Mouse (Mus musculus): ENCODE measurements around the gene Stx8. TPM values are rescaled to one million over a fixed set of nuclear protein-coding genes. Genes with fewer than 3 reads are reported as not detected.

Stx8 gene
- polyA plus RNA-seq, 1 experiment from 2014 or later, result 62.5 TPM

DNA sequence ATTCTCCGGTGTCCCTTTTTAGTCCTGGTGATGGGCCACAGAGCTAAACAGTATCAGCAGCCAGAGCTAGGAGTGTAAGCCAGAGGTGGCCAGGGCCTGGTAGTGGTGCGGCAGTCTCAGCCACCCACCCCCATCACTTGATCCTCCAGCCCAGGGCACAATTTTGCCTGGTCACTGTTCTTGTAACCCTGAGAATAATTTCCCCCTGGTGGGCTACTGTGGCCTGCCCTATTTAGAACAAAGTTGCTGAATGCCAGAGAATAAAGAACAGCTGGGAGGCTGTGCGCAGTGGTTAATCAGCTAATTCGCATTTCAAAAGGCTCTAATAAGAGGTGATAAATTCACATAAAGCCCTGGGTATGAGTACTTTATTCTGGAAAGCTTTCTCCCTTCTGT, 180.5 kb downstream of the Stx8 start:
- Histone ChIP-seq H3K4me2 (ENCODE audit: low read length) (no peak overlapping the region), H3K4me3 (ENCODE audit: control insufficient read depth in 1 of 2, insufficient read depth in 1 of 2, low read depth in 1 of 2, low read length in 2 of 2) (no peak overlapping the region), H3K27ac (replicated peaks in 1 of 2; ENCODE audit: control insufficient read depth in 1 of 2, insufficient read depth in 1 of 2, low read depth in 2 of 2, low read length in 2 of 2) (no peak overlapping the region), H3K36me3 (ENCODE audit: control insufficient read depth, insufficient read depth, low read length) (no peaks in the 10 kb centered on the region), H3K4me1 (ENCODE audit: control insufficient read depth in 2 of 2, insufficient read depth in 2 of 2, low read length in 2 of 2) (peaks cover 15 to 18% of the 10 kb centered on the region in 2 experiments; a peak in 3 of 4 replicates), H3K9ac (ENCODE audit: low read length) (no peak overlapping the region), H3K27me3 (ENCODE audit: control insufficient read depth, insufficient read depth, low read length) (no peaks in the 10 kb centered on the region), H3K9me3 (ENCODE audit: control insufficient read depth, low read length) (no peaks in the 10 kb centered on the region)
- WGBS, result 76% methylated on average over 4 of the region's 4 CpGs
- no peak for ATAC-seq (ENCODE audit: insufficient number of reproducible peaks, insufficient read depth, low FRiP score, low read depth)

- Histone ChIP-seq H3K9me3 (ENCODE audit: control insufficient read depth, low read length) (no peaks in the 10 kb centered on the region), H3K4me1 (ENCODE audit: control insufficient read depth in 2 of 2, insufficient read depth in 2 of 2, low read length in 2 of 2) (peaks cover 4 to 8% of the 10 kb centered on the region in 2 experiments; a peak in 3 of 4 replicates), H3K4me2 (ENCODE audit: low read length) (no peak overlapping the region), H3K27ac (replicated peaks in 1 of 2; ENCODE audit: control insufficient read depth in 1 of 2, insufficient read depth in 1 of 2, low read depth in 2 of 2, low read length in 2 of 2) (no peak overlapping the region), H3K36me3 (ENCODE audit: control insufficient read depth, insufficient read depth, low read length) (no peaks in the 10 kb centered on the region), H3K4me3 (ENCODE audit: control insufficient read depth in 1 of 2, insufficient read depth in 1 of 2, low read depth in 1 of 2, low read length in 2 of 2) (no peak overlapping the region), H3K27me3 (ENCODE audit: control insufficient read depth, insufficient read depth, low read length) (no peaks in the 10 kb centered on the region), H3K9ac (ENCODE audit: low read length) (no peak overlapping the region)
- 67% methylated on average over 2 of the region's 2 CpGs for WGBS
- no peak for ATAC-seq (ENCODE audit: insufficient number of reproducible peaks, insufficient read depth, low FRiP score, low read depth)
Observed at GRCm38 (mm10) chr11:68150938-68151337, 184.9 kb downstream of the Stx8 start.

DNA sequence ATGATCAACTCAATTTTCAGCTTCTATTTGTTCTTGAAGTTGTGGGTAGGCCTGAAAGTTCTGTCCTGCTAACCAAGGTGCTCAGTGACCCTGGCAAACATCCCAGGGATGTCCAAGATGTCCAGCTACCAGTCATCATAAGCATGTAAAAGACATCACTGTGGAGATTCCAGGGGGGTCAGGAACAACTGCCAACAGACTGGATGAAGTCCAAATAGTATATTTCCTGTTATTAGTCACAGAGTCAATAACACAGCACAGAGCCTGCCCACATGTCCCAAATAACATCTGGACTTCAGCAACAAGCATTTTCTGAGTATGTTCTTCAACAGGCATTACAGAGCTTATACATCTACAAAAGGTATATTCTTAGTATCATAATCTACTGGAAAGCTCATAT, 189.8 kb downstream of the Stx8 start:
- no peak overlapping the region for H3K27ac ChIP-seq (replicated peaks in 1 of 2; ENCODE audit: control insufficient read depth in 1 of 2, insufficient read depth in 1 of 2, low read depth in 2 of 2, low read length in 2 of 2)
- no peak overlapping the region for H3K4me2 ChIP-seq (ENCODE audit: low read length)
- no peak overlapping the region for H3K9ac ChIP-seq (ENCODE audit: low read length)
- no peaks in the 10 kb centered on the region for H3K36me3 ChIP-seq (ENCODE audit: control insufficient read depth, insufficient read depth, low read length)
- no peaks in the 10 kb centered on the region for H3K9me3 ChIP-seq (ENCODE audit: control insufficient read depth, low read length)
- ATAC-seq (ENCODE audit: insufficient number of reproducible peaks, insufficient read depth, low FRiP score, low read depth), result no peak
- H3K4me3 ChIP-seq (ENCODE audit: control insufficient read depth in 1 of 2, insufficient read depth in 1 of 2, low read depth in 1 of 2, low read length in 2 of 2), result no peak overlapping the region
- H3K27me3 ChIP-seq (ENCODE audit: control insufficient read depth, insufficient read depth, low read length), result no peaks in the 10 kb centered on the region
- peaks cover 0 to 5% of the 10 kb centered on the region in 2 experiments; a peak in 2 of 4 replicates for H3K4me1 ChIP-seq (ENCODE audit: control insufficient read depth in 2 of 2, insufficient read depth in 2 of 2, low read length in 2 of 2)

DNA sequence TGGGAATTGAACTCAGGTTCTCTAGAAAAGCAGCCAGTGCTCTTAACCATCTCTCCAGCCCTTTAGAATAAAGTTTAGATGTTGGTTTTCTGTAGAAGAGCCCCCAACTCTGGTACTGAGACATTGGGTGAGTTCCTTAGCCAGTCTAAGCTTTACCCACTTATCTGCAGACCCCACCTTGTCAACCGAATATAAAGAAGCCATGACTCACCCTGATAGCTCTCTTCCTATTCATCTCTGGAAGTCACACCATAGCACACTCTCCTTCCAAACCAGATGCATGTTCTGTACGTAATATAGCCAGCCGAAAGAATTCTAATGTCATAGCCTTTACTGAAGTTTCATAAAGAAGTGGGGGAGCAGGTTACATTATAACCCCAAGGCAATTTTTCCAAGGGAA, 192.2 kb downstream of the Stx8 start:
- H3K9me3 ChIP-seq (ENCODE audit: control insufficient read depth, low read length), result no peaks in the 10 kb centered on the region
- H3K27ac ChIP-seq (replicated peaks in 1 of 2; ENCODE audit: control insufficient read depth in 1 of 2, insufficient read depth in 1 of 2, low read depth in 2 of 2, low read length in 2 of 2), result no peak overlapping the region
- no peaks in the 10 kb centered on the region for H3K36me3 ChIP-seq (ENCODE audit: control insufficient read depth, insufficient read depth, low read length)
- ATAC-seq (ENCODE audit: insufficient number of reproducible peaks, insufficient read depth, low FRiP score, low read depth), result no peak
- no peaks in the 10 kb centered on the region for H3K4me1 ChIP-seq (ENCODE audit: control insufficient read depth in 2 of 2, insufficient read depth in 2 of 2, low read length in 2 of 2)
- H3K4me3 ChIP-seq (ENCODE audit: control insufficient read depth in 1 of 2, insufficient read depth in 1 of 2, low read depth in 1 of 2, low read length in 2 of 2), result no peak overlapping the region
- no peak overlapping the region for H3K9ac ChIP-seq (ENCODE audit: low read length)
- no peaks in the 10 kb centered on the region for H3K27me3 ChIP-seq (ENCODE audit: control insufficient read depth, insufficient read depth, low read length)
- no peak overlapping the region for H3K4me2 ChIP-seq (ENCODE audit: low read length)
- 71% methylated on average over 3 of the region's 3 CpGs for WGBS

- no peak for ATAC-seq (ENCODE audit: insufficient number of reproducible peaks, insufficient read depth, low FRiP score, low read depth)
- no peaks in the 10 kb centered on the region for H3K27me3 ChIP-seq (ENCODE audit: control insufficient read depth, insufficient read depth, low read length)
- no peak overlapping the region for H3K9ac ChIP-seq (ENCODE audit: low read length)
- H3K4me1 ChIP-seq (ENCODE audit: control insufficient read depth in 2 of 2, insufficient read depth in 2 of 2, low read length in 2 of 2), result no peaks in the 10 kb centered on the region
- H3K36me3 ChIP-seq (ENCODE audit: control insufficient read depth, insufficient read depth, low read length), result no peaks in the 10 kb centered on the region
- H3K27ac ChIP-seq (replicated peaks in 1 of 2; ENCODE audit: control insufficient read depth in 1 of 2, insufficient read depth in 1 of 2, low read depth in 2 of 2, low read length in 2 of 2), result no peak overlapping the region
- WGBS, result 79% methylated on average over 4 of the region's 4 CpGs
- H3K9me3 ChIP-seq (ENCODE audit: control insufficient read depth, low read length), result no peaks in the 10 kb centered on the region
- H3K4me2 ChIP-seq (ENCODE audit: low read length), result no peak overlapping the region
- no peak overlapping the region for H3K4me3 ChIP-seq (ENCODE audit: control insufficient read depth in 1 of 2, insufficient read depth in 1 of 2, low read depth in 1 of 2, low read length in 2 of 2)
Observed at GRCm38 (mm10) chr11:68159867-68160266, 193.9 kb downstream of the Stx8 start.

- Histone ChIP-seq H3K9me3 (ENCODE audit: control insufficient read depth, low read length) (no peaks in the 10 kb centered on the region), H3K27me3 (ENCODE audit: control insufficient read depth, insufficient read depth, low read length) (no peaks in the 10 kb centered on the region), H3K36me3 (ENCODE audit: control insufficient read depth, insufficient read depth, low read length) (no peaks in the 10 kb centered on the region), H3K4me1 (ENCODE audit: control insufficient read depth in 2 of 2, insufficient read depth in 2 of 2, low read length in 2 of 2) (no peaks in the 10 kb centered on the region), H3K4me3 (ENCODE audit: control insufficient read depth in 1 of 2, insufficient read depth in 1 of 2, low read depth in 1 of 2, low read length in 2 of 2) (no peak overlapping the region), H3K9ac (ENCODE audit: low read length) (no peak overlapping the region), H3K4me2 (ENCODE audit: low read length) (no peak overlapping the region), H3K27ac (replicated peaks in 1 of 2; ENCODE audit: control insufficient read depth in 1 of 2, insufficient read depth in 1 of 2, low read depth in 2 of 2, low read length in 2 of 2) (no peak overlapping the region)
- 90% methylated on average over 5 of the region's 5 CpGs for WGBS
- no peak for ATAC-seq (ENCODE audit: insufficient number of reproducible peaks, insufficient read depth, low FRiP score, low read depth)
Observed at GRCm38 (mm10) chr11:68164408-68164807, 198.4 kb downstream of the Stx8 start.

- Histone ChIP-seq H3K27me3 (ENCODE audit: control insufficient read depth, insufficient read depth, low read length) (no peaks in the 10 kb centered on the region), H3K4me3 (ENCODE audit: control insufficient read depth in 1 of 2, insufficient read depth in 1 of 2, low read depth in 1 of 2, low read length in 2 of 2) (no peak overlapping the region), H3K36me3 (ENCODE audit: control insufficient read depth, insufficient read depth, low read length) (no peaks in the 10 kb centered on the region), H3K9me3 (ENCODE audit: control insufficient read depth, low read length) (no peaks in the 10 kb centered on the region), H3K27ac (replicated peaks in 1 of 2; ENCODE audit: control insufficient read depth in 1 of 2, insufficient read depth in 1 of 2, low read depth in 2 of 2, low read length in 2 of 2) (no peak overlapping the region), H3K9ac (ENCODE audit: low read length) (no peak overlapping the region), H3K4me1 (ENCODE audit: control insufficient read depth in 2 of 2, insufficient read depth in 2 of 2, low read length in 2 of 2) (peaks cover 7 to 15% of the 10 kb centered on the region in 2 experiments), H3K4me2 (ENCODE audit: low read length) (no peak overlapping the region)
- 92% methylated on average over 4 of the region's 4 CpGs for WGBS
- no peak for ATAC-seq (ENCODE audit: insufficient number of reproducible peaks, insufficient read depth, low FRiP score, low read depth)
Observed at GRCm38 (mm10) chr11:68168427-68168826, 202.4 kb downstream of the Stx8 start.

DNA sequence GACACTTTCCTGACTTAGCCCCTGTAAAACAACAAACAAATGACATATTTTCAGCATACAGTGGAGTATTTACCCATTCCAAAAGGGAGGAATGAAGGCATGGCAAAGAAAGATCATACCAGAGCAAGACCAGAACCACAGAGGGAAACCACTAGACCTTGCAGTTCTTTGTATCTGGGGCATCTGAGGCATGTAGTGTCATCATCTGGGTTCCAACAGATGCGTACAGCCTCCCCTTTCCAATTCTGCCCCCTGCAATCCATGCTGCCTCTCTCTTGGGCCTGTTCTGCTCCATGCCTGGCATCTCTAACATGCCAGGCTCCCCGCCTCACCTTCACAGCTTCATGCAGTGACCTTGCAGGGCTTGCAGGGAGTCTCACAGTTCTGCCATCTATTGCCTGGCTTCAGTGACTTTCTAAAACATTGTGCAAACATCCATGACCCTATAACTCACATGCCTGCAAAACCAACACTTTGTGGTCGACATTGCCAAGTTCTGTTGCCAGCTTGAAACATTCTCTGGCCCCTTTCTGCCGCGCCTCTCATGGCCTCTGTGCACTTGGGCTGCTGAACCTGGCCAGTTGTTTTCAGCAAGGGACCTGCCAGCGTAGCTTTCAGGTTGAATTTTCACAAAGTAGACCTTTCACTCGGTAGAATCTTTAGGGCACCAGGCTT, 206.1 kb downstream of the Stx8 start:
- no peak for ATAC-seq (ENCODE audit: insufficient number of reproducible peaks, insufficient read depth, low FRiP score, low read depth)
- H3K36me3 ChIP-seq (ENCODE audit: control insufficient read depth, insufficient read depth, low read length), result no peaks in the 10 kb centered on the region
- H3K27me3 ChIP-seq (ENCODE audit: control insufficient read depth, insufficient read depth, low read length), result no peaks in the 10 kb centered on the region
- no peak overlapping the region for H3K4me2 ChIP-seq (ENCODE audit: low read length)
- H3K27ac ChIP-seq (replicated peaks in 1 of 2; ENCODE audit: control insufficient read depth in 1 of 2, insufficient read depth in 1 of 2, low read depth in 2 of 2, low read length in 2 of 2), result 0 out of 4 replicates have a peak overlapping the region, but pooled peaks of 1 of the 2 experiments have one; percentile 7
- no peak overlapping the region for H3K4me3 ChIP-seq (ENCODE audit: control insufficient read depth in 1 of 2, insufficient read depth in 1 of 2, low read depth in 1 of 2, low read length in 2 of 2)
- 84% methylated on average over 7 of the region's 7 CpGs for WGBS
- no peak overlapping the region for H3K9ac ChIP-seq (ENCODE audit: low read length)
- H3K4me1 ChIP-seq (ENCODE audit: control insufficient read depth in 2 of 2, insufficient read depth in 2 of 2, low read length in 2 of 2), result peaks cover 7 to 17% of the 10 kb centered on the region in 2 experiments
- H3K9me3 ChIP-seq (ENCODE audit: control insufficient read depth, low read length), result no peaks in the 10 kb centered on the region
